ENCODE assay signal across 21 mouse cellular contexts in genomic region chr1:184483371-184483770, GRCm38 (mm10).
A peak's percentile ranks its signal among the peaks of the same experiment; 100 is the strongest.
DNase-seq lines count a peak whose midpoint lies in the region; TF ChIP-seq lines count a peak whose summit lies in the region.
"Had no signal": no experiment of that assay in that cellular context is flagged by ENCODE, and none has a peak within 500 bp of the region (broad histone marks: within the 10 kb centered on the region; RNA-seq: fewer than 3 reads in every experiment).

No protein-coding gene starts in this region.

- H3K36me3 ChIP-seq in heart, embryonic 10.5 days: no peaks in the 10 kb centered on the region
- H3K36me3 ChIP-seq: embryonic facial prominence, embryonic 10.5 days; embryonic facial prominence, embryonic 13.5 days; forebrain, embryonic 12.5 days; forebrain, embryonic 15.5 days; hindbrain, embryonic 12.5 days; hindbrain, embryonic 15.5 days had no signal

- 83% methylated on average over 7 of the region's 7 CpGs for WGBS in heart, embryonic 10.5 days

- no peaks in the 10 kb centered on the region for H3K4me1 ChIP-seq in heart, embryonic 10.5 days
- H3K4me1 ChIP-seq: embryonic facial prominence, embryonic 13.5 days; forebrain, embryonic 12.5 days; forebrain, embryonic 15.5 days; hindbrain, embryonic 15.5 days had no signal

- no peaks in the 10 kb centered on the region for H3K27me3 ChIP-seq in heart, embryonic 10.5 days (ENCODE audit: insufficient read depth, poor library complexity, severe bottlenecking)
- H3K27me3 ChIP-seq: forebrain, embryonic 12.5 days; forebrain, embryonic 15.5 days; hindbrain, embryonic 12.5 days had no signal

- no peak; the same call in 1 of the 2 replicates for TF ChIP-seq CTCF in gastrocnemius, adult 2 months (IDR thresholded peaks at IDR 0.05)

- intact Hi-C loops in gastrocnemius, adult 2 months (cut with DNase I): no loop called here

- H3K9me3 ChIP-seq in heart, embryonic 10.5 days: no peaks in the 10 kb centered on the region
- H3K9me3 ChIP-seq: embryonic facial prominence, embryonic 10.5 days; embryonic facial prominence, embryonic 13.5 days; forebrain, embryonic 12.5 days; forebrain, embryonic 15.5 days; hindbrain, embryonic 12.5 days; hindbrain, embryonic 15.5 days had no signal

- DNase-seq in gastrocnemius, adult 2 months: peak; percentile 30
- no peak for DNase-seq in gastrocnemius, postnatal 10 days
- peak; percentile 89 for DNase-seq in heart, adult 11 months
- DNase-seq in heart, embryonic 10.5 days (ENCODE audit: low spot score): no peak
- peak; percentile 41 for DNase-seq in lung, postnatal 10 days
- no peak for DNase-seq in lung, postnatal 25 days (ENCODE audit: low spot score)
- DNase-seq: adrenal gland, adult 8-10 months; adrenal gland, postnatal 25 days; cerebellum, adult 11-12 months; cerebellum, adult 8-10 months; cerebellum, postnatal 10 days; cerebellum, postnatal 36 days; embryo, embryonic 11 days; heart, adult 2 months had no signal

- H3K4me3 ChIP-seq in gastrocnemius, adult 2 months: no peak overlapping the region
- H3K4me3 ChIP-seq in heart, embryonic 10.5 days: no peak overlapping the region
- H3K4me3 ChIP-seq: embryonic facial prominence, embryonic 10.5 days; embryonic facial prominence, embryonic 13.5 days; erythroblast, embryonic 14.5 days; forebrain, embryonic 12.5 days; forebrain, embryonic 15.5 days; heart, adult 2 months; hindbrain, embryonic 12.5 days; hindbrain, embryonic 15.5 days had no signal

- H3K27ac ChIP-seq in gastrocnemius, adult 2 months: no peak overlapping the region
- H3K27ac ChIP-seq in heart, embryonic 10.5 days: no peak overlapping the region
- H3K27ac ChIP-seq: embryonic facial prominence, embryonic 10.5 days; embryonic facial prominence, embryonic 13.5 days; forebrain, embryonic 12.5 days; forebrain, embryonic 15.5 days; heart, adult 2 months; hindbrain, embryonic 12.5 days; hindbrain, embryonic 15.5 days had no signal

Comparison
In these comparisons a context has a peak if more than half of its experiments do, and no peak if none do; other contexts are left out.
1. DNase-seq: peak in gastrocnemius, adult 2 months (single experiment), heart, adult 11 months (single experiment) and lung, postnatal 10 days (single experiment); none in gastrocnemius, postnatal 10 days (single experiment), heart, embryonic 10.5 days (single experiment) and lung, postnatal 25 days (single experiment).